Mouse (Mus musculus) ovary, postnatal 14 days (tissue): ENCODE measurements around the gene B230104I21Rik.

Experiments used
- DNase-seq: peaks from one replicate; pipeline ENCODE4 v3.0.0; 2022; ENCODE audit warnings: low spot score

B230104I21Rik gene

DNA sequence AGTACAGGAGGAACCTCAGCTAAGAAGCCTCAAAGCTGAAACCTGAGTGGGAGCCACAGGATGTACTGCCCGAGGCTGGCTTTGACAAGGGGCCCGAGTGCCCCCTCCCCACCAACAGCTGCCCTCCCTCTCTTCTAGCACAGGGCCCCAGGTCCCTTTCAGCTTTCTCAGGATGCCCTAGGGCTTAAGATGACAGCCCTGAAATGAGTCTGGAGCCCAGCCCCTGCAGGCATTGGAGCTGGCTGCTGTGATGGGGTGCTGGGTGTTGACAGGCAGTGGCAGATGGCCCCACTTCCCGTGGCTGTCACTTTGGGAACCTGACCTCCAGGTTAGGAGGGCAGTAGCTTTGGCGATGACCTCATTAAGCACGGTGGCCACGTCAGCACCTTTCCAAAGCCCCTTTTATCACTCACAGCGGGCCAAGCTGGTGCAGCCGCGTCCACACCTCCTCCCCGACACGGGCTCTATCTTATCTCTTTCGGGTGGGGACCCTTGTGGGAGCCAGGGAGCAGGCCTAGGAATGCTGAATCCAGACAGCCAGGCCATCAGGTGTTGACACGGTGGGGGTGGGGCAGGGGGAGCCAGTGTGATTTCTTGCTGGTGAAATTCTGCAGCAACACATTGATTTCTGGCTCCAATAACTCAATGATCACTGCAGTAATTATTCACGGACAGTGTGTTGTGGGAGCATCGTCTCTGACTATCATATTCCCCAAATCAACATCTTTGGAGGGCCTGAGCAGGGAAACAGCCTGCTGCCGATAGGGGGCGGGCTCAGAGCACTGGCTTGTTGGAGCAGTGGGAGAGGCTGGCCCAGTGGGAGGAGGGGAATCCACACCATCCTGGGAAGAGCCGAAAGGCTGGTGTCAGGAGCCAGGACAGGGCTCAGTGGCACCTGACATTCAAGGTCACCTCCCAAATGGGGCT lies 57.5 kb downstream of the B230104I21Rik start:
- peak; percentile 22 for DNase-seq

DNA sequence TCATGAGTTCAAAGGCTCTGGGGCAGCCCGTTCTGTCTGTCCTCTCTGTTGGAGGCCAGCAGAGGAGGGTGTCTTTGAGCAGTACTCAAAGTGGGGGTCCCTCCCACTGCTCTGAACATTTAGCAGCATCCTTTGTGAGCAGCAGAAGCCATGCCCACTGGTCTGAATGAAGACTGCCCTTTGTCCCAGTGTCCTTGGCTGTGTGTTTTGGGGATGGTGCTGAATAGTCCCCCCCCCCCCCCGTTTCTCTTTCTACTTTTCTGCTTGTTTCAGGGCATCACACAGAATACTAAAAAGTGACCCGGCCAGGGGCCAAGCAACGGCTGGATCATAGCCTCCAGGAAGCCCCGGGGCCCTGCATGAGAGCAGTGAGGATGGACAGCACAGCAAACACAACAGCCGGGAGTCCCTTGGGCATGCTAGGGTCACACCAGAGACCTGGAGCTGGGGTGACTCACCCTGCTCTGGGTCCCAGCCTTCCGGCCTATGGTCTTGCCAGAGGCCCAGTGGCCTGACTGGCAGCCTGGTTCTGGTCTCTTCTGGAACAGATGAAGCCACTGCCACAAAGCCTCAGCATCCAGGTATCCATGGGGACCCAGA lies 58.3 kb downstream of the B230104I21Rik start:
- DNase-seq, result no peak

DNA sequence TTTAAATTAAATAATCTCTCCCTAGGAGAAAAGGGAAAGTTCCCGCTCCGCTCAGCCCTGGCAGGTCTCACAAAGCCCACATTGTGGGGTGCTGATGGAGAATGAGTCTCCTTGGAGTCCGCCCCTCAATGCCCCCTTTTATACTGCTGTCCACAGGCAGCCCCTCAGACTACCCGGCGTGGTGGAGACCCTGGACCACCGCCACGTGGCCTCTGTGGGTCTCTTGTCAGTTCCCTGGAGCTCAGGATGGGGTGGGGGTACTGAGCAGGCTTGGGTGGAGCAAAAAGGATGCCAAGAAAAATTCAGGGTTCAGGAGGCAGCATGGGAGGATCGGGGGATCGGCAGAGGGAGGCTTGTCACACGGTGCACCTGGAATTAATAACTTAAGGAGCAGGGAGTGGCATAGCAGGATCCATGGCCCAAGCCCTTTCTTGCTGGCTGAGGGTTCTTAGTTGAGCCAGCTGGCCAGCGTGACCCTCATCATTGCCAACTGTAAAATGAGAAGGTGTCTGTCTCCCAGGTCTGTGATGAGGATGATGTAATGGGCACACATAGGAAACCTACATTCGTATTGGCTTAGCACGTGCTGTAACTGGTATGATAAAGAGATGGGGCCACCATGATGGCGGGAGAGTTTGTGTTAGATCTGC lies 60.9 kb downstream of the B230104I21Rik start:
- DNase-seq, result no peak
